Mouse (Mus musculus): ENCODE data around the gene Otud3. TPM values are rescaled to one million over a fixed set of nuclear protein-coding genes. Genes with fewer than 3 reads are reported as not detected.
"Not testable (repeated sequence)": the region's sequence is repeated elsewhere in the genome, so short reads cannot be mapped to it uniquely, and the experiment has no call there.

The Otud3 gene
- polyA plus RNA-seq, 1 experiment, result 0.41 TPM

DNA sequence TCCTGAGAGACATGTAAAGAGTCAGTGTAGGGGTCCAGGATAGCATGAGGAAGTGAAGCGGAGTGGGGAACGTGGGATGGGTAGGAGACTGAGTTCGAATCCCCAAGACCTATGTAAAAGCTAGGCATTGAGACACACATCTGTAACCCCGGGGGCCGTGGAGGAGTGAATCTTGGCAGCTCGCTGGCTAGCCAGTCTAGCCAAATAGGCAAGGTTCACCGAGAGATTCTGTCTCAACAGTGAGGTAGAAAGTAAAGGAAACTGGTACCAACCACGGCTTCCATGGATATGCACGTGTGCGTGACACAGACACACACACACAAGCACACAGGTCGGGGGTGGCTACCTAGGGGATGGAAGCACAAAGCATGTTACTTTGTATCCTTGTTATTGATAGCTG, 33.9 kb downstream of the Otud3 start:
- no peaks in the 10 kb centered on the region; the same call in 1 of the 2 replicates for H3K27me3 ChIP-seq (ENCODE audit: control insufficient read depth)
- no peaks in the 10 kb centered on the region for H3K36me3 ChIP-seq (ENCODE audit: control insufficient read depth)
- no peak for TF ChIP-seq GATA1 (IDR thresholded peaks at IDR 0.05; ENCODE audit: low read length)
- TF ChIP-seq TAL1 (IDR thresholded peaks at IDR 0.05; ENCODE audit: low read length), result no peak

DNA sequence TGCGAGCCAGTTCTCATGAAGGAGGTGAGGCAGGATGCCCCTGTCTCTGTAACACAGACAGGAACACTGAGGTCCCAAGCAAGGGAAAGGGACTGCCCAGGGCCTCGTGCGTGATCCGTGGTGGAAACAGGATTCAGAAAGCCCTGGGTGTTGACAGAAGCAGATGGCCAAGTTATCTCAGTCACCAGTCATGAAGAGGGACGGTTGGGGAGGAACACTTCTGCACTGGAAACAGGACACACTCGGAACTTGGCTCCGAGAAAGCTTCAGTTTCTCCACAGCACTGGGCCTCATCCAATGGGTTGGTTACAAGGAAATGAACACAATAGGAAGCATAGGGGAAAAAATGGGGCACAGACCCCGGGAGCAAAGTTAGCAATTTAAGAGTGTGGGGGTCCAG, 35.0 kb downstream of the Otud3 start:
- TF ChIP-seq GATA1 (IDR thresholded peaks at IDR 0.05; ENCODE audit: low read length), result no peak
- TF ChIP-seq TAL1 (IDR thresholded peaks at IDR 0.05; ENCODE audit: low read length), result no peak

More for the DNA sequence above, 33.9 kb downstream of the Otud3 start:
- Histone ChIP-seq H3K9me3 (ENCODE audit: control insufficient read depth, low read length) (no peaks in the 10 kb centered on the region; the same call in 1 of the 2 replicates), H3K4me1 (ENCODE audit: control insufficient read depth) (no peaks in the 10 kb centered on the region), H3K4me3 (replicated peaks) (no peak overlapping the region)

DNA sequence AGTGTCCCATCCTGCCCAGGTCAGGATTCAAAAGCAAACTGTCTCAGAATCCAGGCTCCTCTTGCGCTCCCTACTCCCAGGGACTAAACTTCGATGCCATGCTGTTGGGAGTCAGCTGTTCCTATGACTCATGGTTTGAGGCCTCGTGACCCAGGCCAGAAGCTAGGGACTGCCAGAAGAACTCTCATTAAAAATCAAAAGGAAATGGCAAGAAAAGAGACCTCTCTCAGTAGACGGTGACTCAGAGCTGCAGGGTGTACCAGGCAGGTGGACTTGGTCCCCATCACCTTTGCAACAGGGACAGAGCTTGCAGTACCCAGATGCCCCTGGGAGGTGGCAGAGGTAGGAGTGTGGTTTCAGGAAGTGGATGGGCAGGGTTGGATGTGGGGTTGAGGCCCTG, 36.0 kb downstream of the Otud3 start, which contains the start of gene Pla2g2e:
Gene Pla2g2e (plus strand): TSS at position 212 of the 400 bp plus-strand sequence.
- no peaks in the 10 kb centered on the region; the same call in 1 of the 2 replicates for H3K9me3 ChIP-seq (ENCODE audit: control insufficient read depth, low read length)
- no peak within 1 kb of the TSS for H3K4me3 ChIP-seq (replicated peaks)
- H3K4me1 ChIP-seq (ENCODE audit: control insufficient read depth), result no peaks in the 10 kb centered on the region
- no peaks in the 10 kb centered on the region; the same call in 1 of the 2 replicates for H3K27me3 ChIP-seq (ENCODE audit: control insufficient read depth)
- no peaks in the 10 kb centered on the region for H3K36me3 ChIP-seq (ENCODE audit: control insufficient read depth)
- TF ChIP-seq TAL1 (IDR thresholded peaks at IDR 0.05; ENCODE audit: low read length), result no peak
- TF ChIP-seq GATA1 (IDR thresholded peaks at IDR 0.05; ENCODE audit: low read length), result no peak

More for the DNA sequence above, 35.0 kb downstream of the Otud3 start:
- Histone ChIP-seq H3K4me1 (ENCODE audit: control insufficient read depth) (no peaks in the 10 kb centered on the region), H3K9me3 (ENCODE audit: control insufficient read depth, low read length) (no peaks in the 10 kb centered on the region; the same call in 1 of the 2 replicates), H3K36me3 (ENCODE audit: control insufficient read depth) (no peaks in the 10 kb centered on the region), H3K4me3 (replicated peaks) (no peak overlapping the region), H3K27me3 (ENCODE audit: control insufficient read depth) (no peaks in the 10 kb centered on the region; the same call in 1 of the 2 replicates)

DNA sequence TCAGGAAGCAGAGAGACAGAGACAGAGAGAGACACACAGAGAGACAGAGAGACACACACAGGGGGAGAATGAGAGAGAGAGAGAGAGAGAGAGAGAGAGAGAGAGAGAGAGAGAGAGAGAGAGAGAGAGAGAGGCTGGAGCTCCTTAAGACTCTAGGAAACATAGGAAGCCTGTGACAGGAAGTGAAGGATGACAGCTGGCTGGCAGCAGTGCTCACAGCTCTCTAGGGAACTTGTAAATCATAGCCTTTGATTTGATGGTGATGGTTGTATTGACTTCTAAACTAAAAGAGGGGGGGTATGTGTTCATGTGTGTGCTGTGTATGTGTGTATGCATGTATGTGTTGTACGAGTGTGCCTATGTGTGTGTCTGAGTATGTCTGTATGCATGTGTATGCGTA, 37.8 kb downstream of the Otud3 start:
- Histone ChIP-seq H3K4me1 (ENCODE audit: control insufficient read depth) (no peaks in the 10 kb centered on the region), H3K36me3 (ENCODE audit: control insufficient read depth) (no peaks in the 10 kb centered on the region), H3K27me3 (ENCODE audit: control insufficient read depth) (no peaks in the 10 kb centered on the region; the same call in 1 of the 2 replicates), H3K9me3 (ENCODE audit: control insufficient read depth, low read length) (no peaks in the 10 kb centered on the region; the same call in 1 of the 2 replicates), H3K4me3 (replicated peaks) (no peak overlapping the region)
- TF ChIP-seq TAL1 (IDR thresholded peaks at IDR 0.05; ENCODE audit: low read length) (no peak), GATA1 (IDR thresholded peaks at IDR 0.05; ENCODE audit: low read length) (no peak)

DNA sequence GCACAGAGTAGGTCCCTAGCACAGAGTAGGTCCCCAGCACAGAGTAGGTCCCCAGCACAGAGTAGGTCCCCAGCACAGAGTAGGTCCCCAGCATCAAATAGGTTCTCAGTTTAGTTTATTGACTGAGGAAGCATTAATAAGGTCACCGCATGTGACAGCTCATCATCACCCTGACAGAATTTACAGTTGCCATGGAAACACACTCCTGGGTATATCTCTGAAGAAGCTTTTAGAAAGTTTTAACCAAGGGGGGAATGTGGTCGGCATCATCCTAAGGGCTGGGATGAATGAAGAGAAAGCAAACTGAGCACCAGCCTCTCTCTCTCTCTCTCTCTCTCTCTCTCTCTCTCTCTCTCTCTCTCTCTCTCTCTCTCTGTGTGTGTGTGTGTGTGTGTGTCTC, 38.5 kb downstream of the Otud3 start:
- not testable (repeated sequence) for H3K27me3 ChIP-seq (ENCODE audit: control insufficient read depth); H3K9me3 ChIP-seq (ENCODE audit: control insufficient read depth, low read length); H3K36me3 ChIP-seq (ENCODE audit: control insufficient read depth); H3K4me1 ChIP-seq (ENCODE audit: control insufficient read depth); H3K4me3 ChIP-seq (replicated peaks)

DNA sequence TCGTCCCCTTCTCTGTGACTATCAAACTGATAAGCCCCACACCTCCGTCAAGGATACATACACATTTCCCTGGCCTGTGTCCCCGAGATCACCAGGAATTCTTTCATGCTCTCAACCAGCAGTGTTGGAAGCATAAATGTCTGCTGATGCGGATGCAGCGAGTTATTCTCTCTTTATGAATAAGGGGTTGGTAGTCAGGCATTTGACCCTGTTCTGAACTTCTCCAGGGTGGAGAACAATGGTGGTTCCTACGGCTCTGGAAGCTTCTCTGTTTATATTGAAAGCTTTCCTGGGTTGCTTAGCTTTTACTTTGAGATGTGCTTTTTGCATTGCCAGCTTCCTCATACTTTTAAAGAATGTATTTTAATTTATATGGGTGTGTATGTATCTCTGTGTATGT, 39.9 kb downstream of the Otud3 start, which contains the start of gene Gm13030:
Gene Gm13030 (minus strand): TSS at position 101 of the 400 bp plus-strand sequence.
- no peak for TF ChIP-seq TAL1 (IDR thresholded peaks at IDR 0.05; ENCODE audit: low read length)
- no peak for TF ChIP-seq GATA1 (IDR thresholded peaks at IDR 0.05; ENCODE audit: low read length)
- no peaks in the 10 kb centered on the region for H3K36me3 ChIP-seq (ENCODE audit: control insufficient read depth)
- H3K9me3 ChIP-seq (ENCODE audit: control insufficient read depth, low read length), result no peaks in the 10 kb centered on the region; the same call in 1 of the 2 replicates
- H3K4me1 ChIP-seq (ENCODE audit: control insufficient read depth), result no peaks in the 10 kb centered on the region
- H3K4me3 ChIP-seq (replicated peaks), result no peak within 1 kb of the TSS
- no peaks in the 10 kb centered on the region for H3K27me3 ChIP-seq (ENCODE audit: control insufficient read depth)

DNA sequence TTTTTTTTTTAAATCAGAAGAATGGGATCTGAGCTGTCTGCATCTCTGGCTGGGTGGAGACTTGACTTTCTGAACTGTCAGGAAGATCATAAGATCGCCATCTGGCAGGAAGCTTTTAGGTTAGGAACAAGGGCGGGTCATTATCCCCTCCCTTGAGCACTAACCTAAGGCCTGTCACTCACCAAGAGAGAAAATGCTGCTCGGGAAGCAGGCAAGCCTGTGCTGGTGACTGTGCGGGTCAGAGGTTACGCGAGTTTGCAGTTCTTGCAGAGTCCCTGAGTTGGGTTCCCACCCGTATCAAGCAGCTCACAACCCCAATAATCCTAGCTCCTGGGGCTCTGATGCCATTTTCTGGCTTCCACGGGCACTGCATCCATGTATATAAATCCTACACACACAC, 45.1 kb downstream of the Otud3 start:
- TF ChIP-seq GATA1 (IDR thresholded peaks at IDR 0.05; ENCODE audit: low read length), result no peak
- no peak for TF ChIP-seq TAL1 (IDR thresholded peaks at IDR 0.05; ENCODE audit: low read length)
- Histone ChIP-seq H3K4me1 (ENCODE audit: control insufficient read depth) (no peaks in the 10 kb centered on the region), H3K9me3 (ENCODE audit: control insufficient read depth, low read length) (no peaks in the 10 kb centered on the region), H3K36me3 (ENCODE audit: control insufficient read depth) (no peaks in the 10 kb centered on the region), H3K4me3 (replicated peaks) (no peak overlapping the region), H3K27me3 (ENCODE audit: control insufficient read depth) (no peaks in the 10 kb centered on the region)

DNA sequence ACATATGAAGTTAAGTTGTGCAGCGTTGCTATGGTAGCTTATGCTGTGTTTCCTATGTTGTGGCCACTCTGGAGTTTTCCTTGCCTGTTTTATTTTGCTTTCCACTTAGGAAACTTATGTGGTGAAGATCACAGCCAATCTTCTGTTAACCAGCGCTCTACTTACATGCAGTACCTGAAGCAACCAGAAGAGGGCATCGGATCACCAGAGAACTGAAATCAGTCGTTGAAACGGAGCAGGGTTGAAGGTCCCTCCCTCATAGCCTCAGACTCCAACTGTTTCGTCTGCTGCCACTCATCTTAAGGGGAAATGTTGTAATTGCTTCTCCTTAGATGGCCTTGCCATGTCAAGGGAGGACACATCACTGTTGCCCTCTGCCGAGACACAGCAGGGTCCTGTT, 47.3 kb downstream of the Otud3 start:
- no peak overlapping the region for H3K4me3 ChIP-seq (replicated peaks)
- no peaks in the 10 kb centered on the region for H3K27me3 ChIP-seq (ENCODE audit: control insufficient read depth)
- TF ChIP-seq TAL1 (IDR thresholded peaks at IDR 0.05; ENCODE audit: low read length), result no peak
- no peak for TF ChIP-seq GATA1 (IDR thresholded peaks at IDR 0.05; ENCODE audit: low read length)
- H3K9me3 ChIP-seq (ENCODE audit: control insufficient read depth, low read length), result no peaks in the 10 kb centered on the region
- H3K4me1 ChIP-seq (ENCODE audit: control insufficient read depth), result no peaks in the 10 kb centered on the region
- H3K36me3 ChIP-seq (ENCODE audit: control insufficient read depth), result no peaks in the 10 kb centered on the region

DNA sequence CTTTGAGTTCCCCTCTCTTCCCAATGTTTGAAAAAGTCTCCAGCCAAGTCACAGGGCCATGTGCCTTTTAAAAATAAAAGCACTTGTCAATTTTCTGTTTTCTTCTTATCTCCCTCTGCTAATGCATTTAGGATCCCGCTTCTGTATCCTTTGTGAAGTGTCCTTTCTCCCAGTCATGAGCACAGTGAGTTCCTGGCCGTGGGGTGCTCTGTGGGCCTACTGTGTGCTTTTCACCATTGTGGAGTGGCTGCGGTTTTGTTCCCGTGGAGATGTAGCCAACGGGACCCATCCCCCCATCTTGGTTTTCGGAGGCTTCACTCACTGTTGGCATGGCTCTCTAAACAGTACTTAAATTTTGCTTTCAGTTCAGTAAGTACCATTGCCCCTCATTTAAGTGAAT, 47.8 kb downstream of the Otud3 start:
- Histone ChIP-seq H3K4me1 (ENCODE audit: control insufficient read depth) (no peaks in the 10 kb centered on the region), H3K9me3 (ENCODE audit: control insufficient read depth, low read length) (no peaks in the 10 kb centered on the region), H3K4me3 (replicated peaks) (no peak overlapping the region), H3K36me3 (ENCODE audit: control insufficient read depth) (no peaks in the 10 kb centered on the region), H3K27me3 (ENCODE audit: control insufficient read depth) (no peaks in the 10 kb centered on the region)
- TF ChIP-seq GATA1 (IDR thresholded peaks at IDR 0.05; ENCODE audit: low read length) (no peak), TAL1 (IDR thresholded peaks at IDR 0.05; ENCODE audit: low read length) (no peak)

DNA sequence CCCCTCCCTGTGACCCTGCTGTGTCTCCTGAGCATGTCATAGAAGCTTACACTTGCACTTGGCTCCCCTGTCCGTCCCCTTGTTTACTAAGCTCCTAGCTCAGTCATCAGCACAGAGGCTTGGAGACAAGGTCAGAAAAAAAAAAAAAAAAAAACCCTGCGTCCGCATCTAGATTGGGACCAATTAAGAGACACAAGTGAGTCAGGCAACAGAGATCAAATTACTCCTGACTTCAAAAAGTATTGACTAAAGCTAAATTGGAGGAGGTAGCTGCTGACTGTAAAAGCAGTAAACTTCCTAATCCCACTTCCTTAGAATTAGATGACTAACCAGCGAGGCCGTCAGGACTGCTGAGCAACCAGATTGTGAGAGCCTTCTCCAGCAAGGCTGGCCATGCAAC, 48.7 kb downstream of the Otud3 start:
- Histone ChIP-seq H3K4me1 (ENCODE audit: control insufficient read depth) (no peaks in the 10 kb centered on the region), H3K4me3 (replicated peaks) (no peak overlapping the region), H3K27me3 (ENCODE audit: control insufficient read depth) (no peaks in the 10 kb centered on the region), H3K36me3 (ENCODE audit: control insufficient read depth) (no peaks in the 10 kb centered on the region), H3K9me3 (ENCODE audit: control insufficient read depth, low read length) (no peaks in the 10 kb centered on the region)
- TF ChIP-seq GATA1 (IDR thresholded peaks at IDR 0.05; ENCODE audit: low read length) (no peak), TAL1 (IDR thresholded peaks at IDR 0.05; ENCODE audit: low read length) (no peak)

All from erythroblast, embryonic 14.5 days (primary cell).